Mouse (Mus musculus): ENCODE results near the gene Cog1.

GRCm38 (mm10) chr11:113673614-113674013, 24.6 kb downstream of the Cog1 start:
- no peak for TF ChIP-seq CTCF (IDR thresholded peaks at IDR 0.05; ENCODE audit: low read depth, low read length)
- TF ChIP-seq POLR2A (IDR thresholded peaks at IDR 0.05; ENCODE audit: borderline replicate concordance, low read depth, low read length) = no peak

Data from bone marrow macrophage, adult 2 months (primary cell).